Mouse (Mus musculus) effector memory CD4-positive, alpha-beta T cell, adult 5 months (primary cell): ENCODE data around the gene Yipf3. TPM values are rescaled to one million over a fixed set of nuclear protein-coding genes. Genes with fewer than 3 reads are reported as not detected.

Experiments used
- polyA plus RNA-seq: library from polyadenylated mRNA; unstranded; fragments of 100-300 nt; shearing (Covaris generic); gene quantifications from one replicate; pipeline ENCODE4 v1.2.1, GENCODE M21; 2017

Yipf3 gene
- polyA plus RNA-seq, result 135 TPM

DNA sequence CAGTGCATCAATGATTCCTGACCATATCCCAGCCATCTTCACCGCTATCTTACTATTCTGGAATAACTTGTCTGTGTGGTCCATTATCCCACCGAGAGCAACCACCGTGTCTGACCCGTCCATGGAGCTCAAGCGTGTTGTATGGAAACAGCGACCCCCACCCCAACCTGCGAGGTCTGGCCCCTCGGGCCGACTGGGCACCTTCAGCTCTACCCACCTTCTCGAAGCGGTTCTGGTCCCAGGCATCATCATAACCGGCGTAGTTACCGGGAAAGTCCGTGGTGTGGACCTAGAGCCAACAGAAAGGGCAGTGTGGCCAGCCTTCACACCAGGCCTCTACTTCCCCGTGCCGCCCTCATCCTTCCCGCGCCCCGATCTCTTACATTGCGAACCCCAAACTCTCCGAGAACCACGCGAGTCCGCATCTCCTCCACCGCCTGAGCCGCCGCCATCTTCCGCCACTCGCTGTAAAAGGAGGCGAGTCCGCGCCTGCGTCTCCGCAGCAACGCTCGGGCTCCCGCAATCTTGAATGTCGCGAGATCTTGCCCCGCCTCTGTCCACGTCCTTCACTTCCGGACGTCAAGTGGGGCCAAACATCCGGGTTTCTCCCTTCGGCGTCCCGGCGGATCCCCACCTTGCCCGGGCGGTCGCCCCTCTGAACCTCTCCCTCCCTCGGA, at the start of gene Yipf3, which contains the start of gene Polr1c:
Gene Yipf3, plus strand, starts transcription at position 569 of the 677 bp plus-strand sequence.
Gene Polr1c, minus strand, starts transcription at position 543 of the 677 bp plus-strand sequence.

GRCm38 (mm10) chr17:46202421-46203071, 45.3 kb upstream of the Yipf3 start, which contains the start of the genes Polh and Xpo5:
Gene Polh, minus strand, starts transcription at chr17:46202645.
Gene Xpo5, plus strand, starts transcription at chr17:46202782.

GRCm38 (mm10) chr17:46253452-46254084, 5.7 kb downstream of the Yipf3 start, which contains the start of gene Lrrc73:
Gene Lrrc73, plus strand, starts transcription at chr17:46253531.

DNA sequence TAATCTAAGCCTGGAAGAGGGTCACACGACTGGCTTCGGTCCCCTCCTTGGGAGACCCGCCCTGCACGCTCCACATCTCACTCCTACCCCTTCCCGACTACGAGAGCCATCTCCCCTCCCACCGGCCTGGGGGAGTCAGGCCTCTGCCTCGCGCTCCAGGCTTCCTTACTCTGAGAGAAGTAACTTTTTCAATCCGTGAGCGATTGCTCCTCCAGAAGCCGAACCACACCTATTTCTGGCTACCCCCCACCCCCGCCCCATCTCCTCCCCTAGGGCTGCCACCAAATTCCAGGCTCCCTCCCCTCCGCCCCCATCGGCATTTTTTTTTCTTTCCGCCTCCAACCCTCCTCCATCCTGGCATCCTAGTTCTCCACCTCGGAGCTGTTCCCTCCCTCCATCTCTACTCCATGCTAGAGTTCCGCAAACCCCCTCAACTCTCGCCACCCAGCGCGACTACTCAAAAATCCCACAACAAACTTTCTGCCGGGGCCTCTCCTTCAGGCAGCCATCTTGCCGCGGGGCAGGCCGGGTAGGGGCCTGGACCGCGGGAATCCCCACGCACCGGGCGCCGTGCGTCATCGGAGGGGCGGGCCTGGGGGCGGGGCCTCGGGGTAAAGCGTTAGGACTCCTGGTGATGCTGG, 34.7 kb downstream of the Yipf3 start, which contains the start of gene Tjap1:
Gene Tjap1, minus strand, starts transcription at position 544 of the 641 bp plus-strand sequence.

DNA sequence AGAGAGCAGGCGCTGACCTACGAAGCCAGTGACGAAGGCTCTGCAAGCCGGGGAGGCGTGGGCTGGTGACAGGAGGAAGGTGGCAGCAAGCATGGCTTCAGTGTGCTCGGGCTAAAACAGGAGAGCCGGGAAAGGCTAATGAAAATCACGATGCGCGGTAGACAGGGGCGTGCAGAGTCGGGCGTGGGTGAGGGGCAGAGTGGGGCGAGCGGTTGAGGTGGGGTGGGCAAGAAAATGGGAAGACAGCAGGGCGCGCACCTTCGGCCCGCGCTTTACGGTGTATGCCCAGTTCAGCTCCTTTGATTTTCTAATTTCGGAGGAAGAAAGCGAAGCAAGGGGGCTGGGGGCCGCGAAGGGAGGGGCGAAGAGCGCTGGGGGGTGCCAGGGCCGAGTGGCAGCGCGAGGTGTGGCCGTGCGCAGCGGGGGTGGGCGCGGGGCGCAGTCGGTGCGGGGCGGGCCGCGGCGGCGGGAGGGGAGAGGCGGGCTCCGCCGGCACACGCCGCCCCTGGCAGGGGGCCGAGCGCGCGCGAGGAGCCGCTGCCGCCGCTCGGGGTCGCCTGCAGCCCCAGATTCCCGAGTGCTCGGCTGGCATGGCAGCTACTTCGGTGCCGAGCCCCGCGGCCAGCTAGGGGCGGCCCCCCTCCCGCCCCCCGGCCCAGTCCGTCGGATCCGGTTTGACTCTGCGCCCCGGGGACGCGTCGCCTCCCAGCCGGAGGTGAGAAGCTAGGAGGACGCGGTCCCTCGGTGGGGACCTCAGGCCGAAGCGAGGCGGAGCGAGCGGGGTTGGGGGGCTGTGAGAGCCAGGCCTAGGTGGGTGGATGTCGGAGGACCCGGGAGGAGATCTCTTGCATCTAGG, 49.7 kb downstream of the Yipf3 start, which contains the start of gene Dlk2:
Gene Dlk2, plus strand, starts transcription at position 58 of the 856 bp plus-strand sequence.

Other genes starting within 250 kb of the Yipf3 start
- gene Vegfa, start 215.7 kb upstream of the Yipf3 start, polyA plus RNA-seq, result 4.4 TPM
- gene Mrps18a, start 137.1 kb upstream of the Yipf3 start, polyA plus RNA-seq, result 62.7 TPM
- not detected for gene Rsph9, start 103.9 kb upstream of the Yipf3 start, polyA plus RNA-seq
- gene Mad2l1bp, start 94.5 kb upstream of the Yipf3 start, polyA plus RNA-seq, result 31.5 TPM
- gene Gtpbp2, start 87.0 kb upstream of the Yipf3 start, polyA plus RNA-seq, result 66.2 TPM
- gene Polh, start 45.4 kb upstream of the Yipf3 start, polyA plus RNA-seq, result 4.1 TPM
- gene Xpo5, start 45.3 kb upstream of the Yipf3 start, polyA plus RNA-seq, result 25.6 TPM
- 63.9 TPM for gene Polr1c, start within 50 bp of the Yipf3 start, polyA plus RNA-seq
- gene Lrrc73, start 5.5 kb downstream of the Yipf3 start, polyA plus RNA-seq, result not detected
- 41.4 TPM for gene Tjap1, start 34.9 kb downstream of the Yipf3 start, polyA plus RNA-seq
- gene Dlk2, start 49.3 kb downstream of the Yipf3 start, polyA plus RNA-seq, result 0.62 TPM
- 6.4 TPM for gene Abcc10, start 80.3 kb downstream of the Yipf3 start, polyA plus RNA-seq
- 9.9 TPM for gene Zfp318, start 135.7 kb downstream of the Yipf3 start, polyA plus RNA-seq
- not detected for gene Crip3, start 180.8 kb downstream of the Yipf3 start, polyA plus RNA-seq
- not detected for gene Slc22a7, start 190.4 kb downstream of the Yipf3 start, polyA plus RNA-seq
- 0.40 TPM for gene Ttbk1, start 239.6 kb downstream of the Yipf3 start, polyA plus RNA-seq
- gene Dnph1, start 248.6 kb downstream of the Yipf3 start, polyA plus RNA-seq, result not detected